Mouse (Mus musculus): ENCODE data around the gene Ppp1r12c. TPM values are rescaled to one million over a fixed set of nuclear protein-coding genes. Genes with fewer than 3 reads are reported as not detected.

Ppp1r12c gene
- total RNA-seq, 2 experiments from 2014 or later: 114 to 123 TPM

DNA sequence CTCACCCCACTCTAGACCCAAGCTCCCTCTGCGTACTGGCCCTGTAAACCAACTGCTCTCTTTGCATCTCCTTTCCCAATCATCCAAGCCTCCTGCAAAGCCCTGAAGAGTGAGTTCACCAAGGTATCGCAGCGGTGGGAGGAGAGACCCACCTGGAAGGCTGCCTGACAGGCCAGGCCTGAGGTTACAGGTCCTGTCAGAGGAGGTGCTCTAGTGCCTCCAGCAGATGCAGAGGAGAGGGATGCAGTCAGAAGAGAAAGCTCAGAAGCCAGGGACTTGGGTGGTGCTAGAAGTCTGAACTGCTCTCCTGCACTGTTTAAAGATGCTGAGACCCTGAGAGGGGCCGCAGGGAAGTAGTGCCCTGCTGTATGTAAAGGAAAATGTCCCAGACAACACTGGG lies 2.4 kb downstream of the Ppp1r12c start:
- intact Hi-C loops (cut with DNase I): no loop called here

DNA sequence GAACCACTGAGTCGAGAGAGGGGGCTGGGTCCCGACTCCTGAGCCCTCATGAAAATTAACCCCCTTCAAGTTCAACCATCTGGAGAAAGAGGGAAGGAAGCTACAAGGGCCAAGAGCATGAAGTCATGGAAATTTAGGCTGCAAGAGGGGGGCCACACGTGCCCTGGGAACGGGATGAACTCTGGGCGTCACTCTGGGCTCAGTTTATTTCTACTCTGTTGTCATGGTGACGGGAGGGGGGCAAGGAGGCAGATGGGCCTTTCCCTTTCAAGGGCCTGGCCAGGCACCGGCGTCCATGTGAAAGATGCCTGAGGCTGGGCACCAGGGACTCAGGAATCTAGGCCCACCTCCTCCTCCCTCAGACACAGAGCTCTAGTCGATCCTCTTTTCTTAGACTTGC lies 3.2 kb downstream of the Ppp1r12c start:
- DNase-seq (ENCODE audit: extremely low spot score in 1 of 2, low spot score in 2 of 2): peak in 1 of 2 experiments; percentile 81
- intact Hi-C loops (cut with DNase I): no loop called here

More for the DNA sequence above, 2.4 kb downstream of the Ppp1r12c start:
- DNase-seq (ENCODE audit: extremely low spot score in 1 of 2, low spot score in 2 of 2): no peak

DNA sequence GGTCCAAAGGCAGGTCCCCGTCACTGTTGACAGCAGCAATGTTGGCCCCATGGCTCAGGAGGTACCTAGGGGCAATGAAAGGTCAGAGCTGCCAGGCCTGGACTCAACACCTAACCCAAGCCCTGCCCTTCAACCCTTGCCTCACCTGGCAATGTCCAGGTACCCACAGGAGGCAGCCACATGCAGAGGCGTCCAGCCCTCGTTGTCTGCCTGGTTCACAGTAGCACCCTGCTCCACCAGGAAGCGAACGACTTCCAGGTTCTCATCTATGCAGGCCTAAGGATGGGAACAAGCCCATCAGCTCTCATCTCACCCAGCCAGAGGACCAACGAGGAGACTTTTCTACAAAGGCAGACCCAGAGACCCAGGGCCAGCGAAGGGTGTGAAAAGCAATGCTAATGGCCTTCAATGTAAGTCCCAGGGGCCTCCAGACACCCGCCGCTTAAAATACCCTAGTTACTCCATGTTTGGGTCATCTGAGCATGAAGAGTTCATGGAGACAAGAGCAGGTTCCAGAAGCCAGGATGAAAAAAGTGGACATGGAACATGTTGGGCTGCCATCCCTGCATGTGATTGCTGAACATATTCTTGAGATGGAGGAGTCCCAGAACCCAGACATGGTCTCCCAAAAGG lies 4.1 kb downstream of the Ppp1r12c start:
- intact Hi-C loops (cut with DNase I): no loop called here
- no peak for DNase-seq (ENCODE audit: extremely low spot score in 1 of 2, low spot score in 2 of 2)

DNA sequence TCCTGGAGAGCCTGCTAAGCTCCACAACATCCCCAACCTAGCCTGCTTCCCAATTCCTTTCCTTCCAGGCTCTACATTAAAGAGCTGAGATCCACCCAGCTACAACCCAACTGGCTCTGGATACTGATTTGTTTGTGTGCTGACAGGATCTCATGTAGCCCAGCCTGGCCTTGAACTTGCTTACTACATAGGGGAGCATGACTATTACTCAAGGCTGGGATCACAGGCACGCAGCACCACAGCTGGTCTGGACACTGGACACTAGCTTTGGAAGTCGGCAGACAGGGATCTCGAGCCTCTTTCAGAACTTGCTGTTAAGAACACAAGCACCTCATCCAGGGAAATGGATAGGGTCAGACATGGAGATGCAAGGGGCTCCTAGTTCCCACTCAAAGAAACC lies 5.0 kb downstream of the Ppp1r12c start:
- intact Hi-C loops (cut with DNase I): no loop called here
- DNase-seq (ENCODE audit: extremely low spot score in 1 of 2, low spot score in 2 of 2): no peak

DNA sequence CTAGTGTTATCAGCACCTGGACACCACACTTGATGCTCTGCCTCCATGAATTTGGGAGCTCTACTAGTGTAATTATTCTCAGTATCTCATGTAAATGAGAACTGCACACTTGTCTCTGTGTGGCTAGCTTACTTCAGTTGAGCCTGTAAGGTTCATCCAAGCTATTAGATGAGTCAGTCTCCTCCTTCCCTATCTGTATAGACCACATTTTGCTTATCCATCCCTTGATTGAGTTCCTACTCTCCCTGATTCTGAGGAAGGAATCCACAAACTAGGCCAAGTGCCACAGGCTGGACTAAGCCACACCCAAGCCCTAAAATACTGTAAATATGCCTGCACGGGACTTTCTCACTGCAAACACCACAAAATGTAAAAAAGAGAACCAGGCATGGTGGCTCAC lies 7.5 kb downstream of the Ppp1r12c start:
- no peak for DNase-seq (ENCODE audit: extremely low spot score in 1 of 2, low spot score in 2 of 2)
- intact Hi-C loops (cut with DNase I): no loop called here

DNA sequence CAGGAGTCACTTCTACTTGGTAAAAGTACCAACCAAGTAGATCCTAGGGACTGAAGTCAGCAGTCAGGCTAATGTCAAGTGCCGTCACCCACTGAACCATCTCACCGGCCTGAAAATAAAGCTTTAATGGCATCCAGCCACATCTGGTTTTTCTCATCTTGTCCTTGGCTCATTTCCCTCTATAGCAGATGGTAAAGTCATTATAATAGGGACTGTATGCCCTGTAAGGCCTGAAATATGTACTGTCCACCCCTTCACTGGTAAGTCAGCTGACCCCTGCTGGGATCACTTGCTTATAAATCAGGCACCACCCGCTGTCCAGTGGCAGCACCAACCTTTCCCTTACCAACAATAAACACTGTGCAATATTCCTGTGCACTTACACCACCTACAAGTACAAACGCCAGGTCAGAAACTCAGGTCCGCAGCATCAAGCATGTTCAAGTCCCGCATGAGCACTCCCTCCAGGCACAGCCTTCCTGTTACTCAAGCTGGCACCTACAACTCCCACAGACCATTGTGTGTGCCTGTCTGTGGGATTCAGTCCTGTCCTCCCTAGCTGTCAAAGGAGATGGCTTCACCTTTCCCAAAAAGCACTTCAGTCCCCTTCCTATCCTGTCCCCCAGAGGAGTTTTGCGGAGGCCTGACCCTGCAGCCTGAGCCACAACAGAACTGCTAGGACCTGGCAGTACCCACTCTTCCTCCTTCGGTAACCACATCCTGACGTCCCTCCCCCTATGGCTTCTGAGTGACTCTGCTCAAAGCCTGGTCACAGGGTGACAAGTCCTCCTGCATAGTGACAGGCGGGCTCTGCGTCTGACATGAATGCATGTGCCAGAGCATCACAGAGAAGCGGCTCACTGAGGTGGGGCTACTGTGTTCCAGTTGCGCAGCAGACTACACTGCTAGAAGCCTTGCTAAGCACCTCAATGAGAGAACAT lies 8.9 kb downstream of the Ppp1r12c start:
- no peak for DNase-seq (ENCODE audit: extremely low spot score in 1 of 2, low spot score in 2 of 2)
- intact Hi-C loops (cut with DNase I): no loop called here

DNA sequence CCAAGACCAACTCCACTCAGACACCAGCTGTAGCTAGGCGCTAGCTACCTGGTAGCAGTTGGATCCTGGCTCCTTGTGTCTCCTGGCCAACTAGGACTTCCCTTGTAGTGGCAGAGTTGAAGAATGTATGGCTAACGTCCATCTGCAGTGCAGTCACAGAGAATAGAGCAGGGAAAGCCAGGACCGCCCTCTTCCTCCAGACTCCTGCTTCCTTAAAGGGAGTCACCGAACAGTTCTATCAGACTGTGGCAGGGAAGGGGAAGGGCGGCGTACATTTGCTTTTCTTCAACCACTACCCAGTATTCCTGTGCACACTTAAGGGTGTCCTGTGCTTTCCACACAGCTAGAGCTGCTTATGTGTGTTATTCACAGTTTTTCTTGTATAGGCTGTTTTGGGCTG lies 10.2 kb downstream of the Ppp1r12c start:
- DNase-seq (ENCODE audit: extremely low spot score in 1 of 2, low spot score in 2 of 2): no peak
- intact Hi-C loops (cut with DNase I): no loop called here

DNA sequence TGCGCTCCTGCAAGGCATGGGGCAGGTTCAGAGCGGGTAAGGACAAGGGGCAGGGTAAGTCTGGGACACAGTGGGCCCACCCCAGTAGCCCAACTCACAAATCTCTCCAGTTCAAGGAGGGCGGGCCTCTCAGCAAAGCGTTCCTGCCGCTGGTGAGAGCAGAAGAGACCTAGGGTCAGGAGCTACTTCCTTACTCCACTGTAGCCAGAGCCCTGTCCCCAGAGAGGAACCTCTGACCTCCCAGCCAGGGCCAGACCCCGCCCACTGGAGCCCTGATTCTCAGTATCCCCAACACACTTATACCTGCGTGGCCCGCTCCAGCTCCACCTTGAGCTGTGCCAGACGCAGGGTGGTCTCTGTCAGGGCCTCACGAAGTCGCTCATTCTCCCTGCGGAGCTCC lies 19.2 kb downstream of the Ppp1r12c start:
- intact Hi-C loops (cut with DNase I): no loop called here

DNA sequence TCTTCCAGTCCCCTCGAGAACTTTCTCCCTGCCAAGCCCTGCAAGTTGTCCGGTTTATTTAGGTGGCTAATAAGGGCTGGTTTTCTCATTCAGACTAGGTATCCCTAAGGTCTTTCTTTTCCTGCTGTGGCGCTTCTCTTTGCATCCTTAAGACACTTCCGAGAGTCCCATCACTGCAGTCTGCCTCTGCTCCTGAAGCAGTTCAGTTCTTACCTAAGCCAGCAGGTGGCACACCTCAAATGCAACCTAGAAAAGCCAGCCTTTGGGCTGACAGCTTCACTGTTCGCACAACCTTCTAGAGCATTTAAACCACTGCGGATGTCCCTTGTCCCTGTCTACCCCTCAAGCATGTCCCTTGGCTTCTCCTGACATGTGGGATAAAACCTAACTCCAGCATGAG lies 21.8 kb downstream of the Ppp1r12c start:
- DNase-seq (ENCODE audit: extremely low spot score in 1 of 2, low spot score in 2 of 2): peak in 1 of 2 experiments; percentile 57
- intact Hi-C loops (cut with DNase I): no loop called here

More for the DNA sequence above, 19.2 kb downstream of the Ppp1r12c start:
- peak in 1 of 2 experiments; percentile 45 for DNase-seq (ENCODE audit: extremely low spot score in 1 of 2, low spot score in 2 of 2)

DNA sequence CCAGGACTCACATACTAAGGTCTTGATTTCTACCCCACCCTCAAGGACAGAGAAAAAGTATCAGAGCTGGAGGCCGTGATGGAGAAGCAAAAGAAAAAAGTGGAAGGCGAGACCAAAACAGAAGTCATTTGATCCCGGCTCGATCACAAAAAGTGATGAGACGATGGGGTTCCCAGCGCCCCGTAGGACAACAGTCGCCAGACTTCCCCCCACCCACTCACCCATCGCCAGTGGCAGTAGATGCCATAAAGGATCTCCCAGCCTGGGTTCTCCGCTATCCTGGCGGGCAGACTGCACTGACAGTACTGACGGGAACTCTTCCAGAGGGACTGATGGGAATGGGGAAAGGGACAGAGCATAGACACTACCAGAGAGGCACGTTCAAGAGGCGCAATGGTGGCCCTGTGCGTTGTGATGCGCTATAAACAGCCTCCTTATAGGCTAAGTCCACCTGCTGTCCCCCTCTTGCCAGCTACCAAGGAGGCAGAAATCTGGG lies 22.6 kb downstream of the Ppp1r12c start:
- DNase-seq (ENCODE audit: extremely low spot score in 1 of 2, low spot score in 2 of 2): peak in 1 of 2 experiments; percentile 33
- intact Hi-C loops (cut with DNase I): no loop called here

DNA sequence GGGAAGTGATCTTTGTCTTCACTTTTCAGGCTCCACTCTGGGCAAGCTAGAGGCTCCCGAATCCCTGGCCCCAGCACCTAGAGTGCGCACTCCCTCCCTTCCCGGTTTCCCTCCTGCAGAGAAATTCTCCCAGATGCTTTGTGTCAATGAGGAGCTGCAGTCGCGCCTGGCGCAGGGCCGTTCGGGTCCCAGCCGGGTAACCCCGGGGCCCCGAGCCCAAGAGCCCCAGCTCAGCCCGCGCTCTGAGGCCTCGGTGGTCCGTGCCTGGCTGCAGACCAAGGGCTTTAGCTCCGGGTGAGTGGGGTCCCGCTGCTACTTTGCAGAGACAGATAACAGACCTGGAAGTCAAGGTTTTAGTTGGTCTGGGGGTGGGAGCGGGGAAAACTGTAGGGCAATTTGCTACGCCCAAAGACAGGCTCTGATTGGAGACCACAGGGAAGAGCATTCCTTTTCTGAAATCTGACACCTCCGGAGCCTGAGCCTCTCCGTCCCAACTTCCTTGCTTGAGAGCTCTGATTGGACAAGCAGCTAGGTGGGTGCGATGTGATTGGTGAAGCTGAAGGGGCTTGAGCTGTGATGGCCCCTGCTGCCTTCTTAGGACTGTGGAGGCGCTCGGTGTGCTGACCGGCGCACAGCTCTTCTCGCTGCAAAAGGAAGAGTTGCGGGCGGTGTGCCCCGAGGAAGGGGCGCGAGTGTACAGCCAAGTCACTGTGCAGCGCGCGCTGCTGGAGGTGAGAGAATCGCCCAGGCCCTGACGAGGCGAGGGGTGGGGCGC lies 23.3 kb downstream of the Ppp1r12c start:
- DNase-seq (ENCODE audit: extremely low spot score in 1 of 2, low spot score in 2 of 2): peak; percentile 69 to 80
- intact Hi-C loops (cut with DNase I): no loop called here

DNA sequence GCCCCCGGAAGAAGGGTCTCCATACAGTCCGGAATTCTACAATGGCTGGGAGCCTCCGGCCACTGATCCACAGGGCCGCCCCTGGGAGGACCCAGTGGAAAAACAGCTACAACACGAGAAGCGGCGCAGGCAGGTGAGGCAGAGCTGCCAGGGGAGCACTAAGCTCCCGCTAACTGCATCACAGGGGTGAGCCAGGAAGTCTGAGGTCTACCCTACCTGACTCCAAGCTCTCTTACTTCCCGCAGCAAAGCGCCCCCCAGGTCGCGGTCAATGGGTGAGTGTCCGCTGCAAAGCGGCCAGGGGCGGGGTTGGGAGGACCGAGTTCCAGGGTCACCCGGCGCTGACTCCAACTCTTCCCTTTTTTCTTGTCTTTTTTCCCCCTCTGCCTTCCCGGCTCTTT lies 27.5 kb downstream of the Ppp1r12c start:
- peak in 1 of 2 experiments; percentile 51 for DNase-seq (ENCODE audit: extremely low spot score in 1 of 2, low spot score in 2 of 2)
- intact Hi-C loops (cut with DNase I): loop anchor here (5.0 kb wide), 1 partner anchor 797 kb away; the partner anchor contains the start of gene Tmc4

DNA sequence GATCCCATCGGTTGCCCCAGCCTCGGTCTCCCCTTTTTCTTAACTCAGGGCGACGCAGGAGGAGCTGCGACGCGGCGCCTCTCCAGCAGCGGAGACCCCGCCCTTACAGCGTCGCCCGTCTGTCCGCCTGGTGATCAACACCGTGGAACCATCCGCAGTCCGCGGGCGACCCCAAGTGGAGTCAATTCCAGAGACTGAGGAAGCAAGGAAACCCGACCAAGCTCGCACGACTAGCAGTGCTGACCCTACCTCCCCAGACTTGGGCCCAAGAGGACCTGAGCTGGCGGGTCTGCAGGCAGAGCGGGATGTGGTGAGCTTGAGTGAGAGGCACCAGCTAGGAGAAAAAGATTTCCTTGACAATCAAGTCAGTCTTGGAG lies 30.3 kb downstream of the Ppp1r12c start:
- DNase-seq (ENCODE audit: extremely low spot score in 1 of 2, low spot score in 2 of 2): peak; percentile 83 to 92
- intact Hi-C loops (cut with DNase I): loop anchor here (2.0 to 5.0 kb wide), 2 partner anchors 38 to 794 kb away; partner anchors contain the start of gene Tmc4

DNA sequence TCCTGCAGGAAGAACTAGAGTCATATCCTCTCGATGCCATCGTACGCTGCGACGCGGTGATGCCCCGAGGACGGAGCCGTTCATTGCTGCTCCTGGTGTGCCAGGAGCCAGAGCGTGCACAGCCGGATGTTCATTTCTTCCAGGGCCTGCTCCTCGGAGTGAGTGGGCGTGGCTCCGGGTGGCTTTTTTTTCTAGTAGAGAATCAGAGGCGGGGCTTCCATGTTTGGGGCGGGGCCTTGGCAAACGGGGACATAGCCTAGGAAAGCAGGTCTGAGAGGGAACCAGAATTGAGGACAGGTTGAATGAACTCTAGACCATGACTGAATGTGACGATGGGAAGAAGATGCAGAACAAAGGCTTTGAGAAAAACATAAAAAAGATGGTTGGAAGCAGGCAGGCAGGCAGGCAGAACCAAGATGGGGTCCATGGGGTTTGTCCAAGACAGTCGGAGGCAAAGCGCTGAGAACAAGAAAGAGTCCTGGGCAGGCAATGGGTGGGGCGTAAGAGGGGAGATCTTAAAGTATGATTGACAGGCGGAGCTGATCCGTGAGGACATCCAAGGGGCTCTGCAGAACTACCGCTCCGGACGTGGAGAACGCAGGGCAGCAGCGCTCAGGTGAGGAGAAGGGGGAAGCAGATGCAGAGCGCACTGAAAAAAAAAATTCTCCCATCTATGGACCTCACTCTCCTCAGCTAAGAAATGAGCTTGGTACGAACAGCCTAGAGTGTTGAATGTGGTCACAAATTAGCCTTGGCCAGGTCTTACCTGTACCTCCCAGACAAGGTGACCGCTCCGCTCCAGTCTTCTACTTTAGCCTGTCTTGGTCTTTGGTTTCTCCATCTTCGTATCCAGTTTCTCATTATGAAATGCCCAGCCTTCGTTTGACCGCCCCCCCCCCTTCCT lies 31.0 kb downstream of the Ppp1r12c start:
- DNase-seq (ENCODE audit: extremely low spot score in 1 of 2, low spot score in 2 of 2): peak in 1 of 2 experiments; percentile 85
- intact Hi-C loops (cut with DNase I): loop anchor here (2.0 to 5.0 kb wide), 2 partner anchors 38 to 793 kb away; partner anchors contain the start of gene Tmc4

DNA sequence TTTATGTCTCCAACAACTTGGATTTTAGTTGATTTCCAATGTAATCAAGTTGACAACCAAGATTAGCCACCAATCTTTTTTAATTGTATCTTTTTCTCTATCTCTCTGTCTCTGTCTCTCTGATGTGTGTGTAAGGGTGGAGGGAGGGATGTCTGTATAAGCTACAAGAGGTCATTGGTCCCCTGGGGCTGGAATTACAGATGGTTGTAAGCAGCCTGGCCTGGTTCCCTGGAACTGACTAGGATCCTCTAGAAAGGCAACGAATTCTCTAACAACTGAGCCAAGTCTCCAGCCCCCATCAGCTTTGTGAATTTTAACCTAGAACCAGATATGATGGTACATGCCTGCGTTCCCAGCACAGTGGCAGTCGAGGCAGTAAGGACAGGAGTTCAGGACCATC lies 33.7 kb downstream of the Ppp1r12c start:
- intact Hi-C loops (cut with DNase I): no loop called here
- DNase-seq (ENCODE audit: extremely low spot score in 1 of 2, low spot score in 2 of 2): no peak

DNA sequence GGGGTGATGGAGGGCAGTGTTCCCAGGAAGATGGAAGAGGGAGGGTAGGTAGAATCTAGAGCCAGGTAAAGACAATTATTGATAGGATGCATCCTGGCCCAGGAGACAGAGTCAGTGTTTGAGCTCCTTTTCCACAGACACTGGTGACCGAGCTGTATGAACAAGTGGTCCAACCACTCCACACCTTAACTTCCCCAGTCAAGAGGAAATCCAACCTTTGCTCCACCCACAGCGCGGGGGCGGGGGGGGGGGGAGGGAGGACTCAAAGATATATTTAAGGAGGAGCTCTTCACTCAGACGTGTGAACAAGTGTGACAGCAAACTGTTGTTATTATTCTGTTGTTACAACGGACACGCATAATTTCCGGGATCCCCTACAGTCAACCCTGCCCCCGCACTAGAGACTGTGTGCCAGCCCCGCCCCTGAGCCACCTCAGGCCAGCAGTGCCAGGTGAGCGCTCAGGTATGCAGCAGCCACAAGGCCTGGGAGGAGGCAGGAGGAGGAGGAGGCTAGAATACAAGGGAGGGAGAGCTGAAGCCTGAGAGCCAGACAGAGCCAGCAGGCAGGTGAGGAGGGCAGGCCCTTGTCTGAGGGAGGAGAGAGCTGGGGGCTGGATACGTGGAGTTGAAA lies 37.2 kb downstream of the Ppp1r12c start:
- intact Hi-C loops (cut with DNase I): no loop called here
- DNase-seq (ENCODE audit: extremely low spot score in 1 of 2, low spot score in 2 of 2): no peak

DNA sequence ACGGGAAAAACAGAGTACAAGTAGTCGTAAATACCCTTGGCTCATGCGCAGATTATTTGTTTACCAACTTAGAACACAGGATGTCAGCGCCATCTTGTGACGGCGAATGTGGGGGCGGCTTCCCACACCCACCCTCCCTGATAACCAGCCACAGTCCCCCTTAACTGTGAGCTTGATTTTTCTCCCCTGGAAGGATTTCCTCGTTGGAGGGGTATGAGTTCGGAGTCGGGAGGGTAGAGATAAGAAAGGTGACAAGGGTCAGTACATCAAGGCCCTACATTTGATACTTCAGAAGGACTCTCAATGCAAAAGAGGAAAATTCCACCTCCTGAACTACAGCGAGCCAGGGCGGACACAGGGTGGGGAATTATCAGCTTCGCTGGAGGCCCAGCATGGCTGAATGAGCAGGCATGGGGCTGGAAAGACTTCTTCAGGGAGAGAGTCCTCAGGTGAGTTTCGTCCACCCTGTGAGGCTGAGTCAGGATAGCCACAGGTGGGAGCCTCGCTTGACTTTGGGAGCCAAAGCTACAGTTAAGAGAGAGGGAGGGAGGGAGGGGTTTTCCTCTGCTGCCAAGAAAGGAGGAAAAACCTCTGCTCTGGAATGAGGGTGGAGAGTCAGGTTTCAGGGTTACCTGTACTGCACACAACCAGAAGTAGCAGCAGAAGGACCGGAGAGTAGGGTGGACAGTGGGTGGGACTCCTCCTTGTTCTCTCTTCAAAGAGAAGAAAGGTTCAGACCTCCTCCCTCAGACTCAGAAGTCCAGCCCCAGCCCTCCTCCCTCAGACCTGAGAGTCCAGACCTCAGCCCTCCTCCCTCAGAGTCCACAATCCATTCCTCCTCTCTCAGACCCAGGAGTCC lies 40.7 kb downstream of the Ppp1r12c start, which contains the start of gene Eps8l1:
Eps8l1 (plus strand) TSS at position 99 of the 859 bp plus-strand sequence.
- no peak for DNase-seq (ENCODE audit: extremely low spot score in 1 of 2, low spot score in 2 of 2)
- intact Hi-C loops (cut with DNase I): no loop called here

All from left cerebral cortex, postnatal 10 days (tissue).